Mouse (Mus musculus): ENCODE measurements around the gene Rpusd3. TPM values are rescaled to one million over a fixed set of nuclear protein-coding genes. Genes with fewer than 3 reads are reported as not detected.

Gene Rpusd3
- polyA plus RNA-seq, 1 experiment, result 9.0 TPM

DNA sequence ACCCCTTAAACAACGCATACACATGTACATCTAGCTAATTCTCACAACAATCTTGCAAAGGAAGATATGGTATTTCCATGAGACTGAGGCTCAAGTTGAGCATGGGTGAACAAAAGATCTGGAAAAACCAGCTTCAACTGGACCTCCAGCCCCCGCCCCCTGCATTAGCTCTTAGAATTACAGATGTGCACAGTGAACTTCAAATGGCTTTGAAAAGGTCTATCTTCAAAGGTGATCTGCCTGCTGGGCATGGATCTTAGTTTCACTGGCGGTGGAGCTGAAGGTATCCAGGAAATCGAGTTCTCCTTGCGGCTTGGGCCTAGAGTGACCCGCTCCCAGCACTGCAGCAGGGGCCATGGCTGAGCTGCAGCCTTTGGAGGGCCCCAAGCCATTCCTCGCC lies 51.0 kb downstream of the Rpusd3 start:
- Histone ChIP-seq H3K4me1 (ENCODE audit: control insufficient read depth) (peaks cover 11% of the 10 kb centered on the region), H3K27me3 (ENCODE audit: control insufficient read depth) (no peaks in the 10 kb centered on the region), H3K9me3 (ENCODE audit: control insufficient read depth, low read length) (no peaks in the 10 kb centered on the region), H3K36me3 (ENCODE audit: control insufficient read depth) (peaks cover 64% of the 10 kb centered on the region), H3K4me3 (replicated peaks) (no peak overlapping the region)
- TF ChIP-seq TAL1 (IDR thresholded peaks at IDR 0.05; ENCODE audit: low read length), result no peak
- TF ChIP-seq GATA1 (IDR thresholded peaks at IDR 0.05; ENCODE audit: low read length), result no peak

- peaks cover 59% of the 10 kb centered on the region for H3K36me3 ChIP-seq (ENCODE audit: control insufficient read depth)
- H3K9me3 ChIP-seq (ENCODE audit: control insufficient read depth, low read length), result no peaks in the 10 kb centered on the region
Measured at GRCm38 (mm10) chr6:113367574-113367973, 51.6 kb downstream of the Rpusd3 start.

DNA sequence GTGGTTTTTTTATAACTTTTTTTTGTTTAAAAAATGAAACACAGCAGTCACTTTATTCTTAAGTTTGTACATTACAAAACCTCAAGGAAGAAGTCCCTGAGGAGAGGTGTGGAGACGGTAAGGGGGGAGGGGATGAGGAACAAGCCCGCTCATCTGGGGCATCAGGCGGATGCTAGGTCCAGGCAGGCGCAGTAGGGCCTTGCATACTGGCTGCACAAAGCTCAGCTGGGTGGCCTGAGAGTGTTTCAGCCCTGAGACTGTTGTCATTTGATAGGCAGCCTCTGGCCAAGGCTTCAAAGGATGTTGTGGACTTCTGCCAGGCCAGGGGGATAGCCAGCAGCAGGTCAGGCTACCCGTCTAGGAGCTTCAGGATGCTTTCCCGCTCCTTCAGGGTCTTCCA lies 52.5 kb downstream of the Rpusd3 start:
- Histone ChIP-seq H3K36me3 (ENCODE audit: control insufficient read depth) (peaks cover 50% of the 10 kb centered on the region), H3K4me3 (replicated peaks) (no peak overlapping the region), H3K27me3 (ENCODE audit: control insufficient read depth) (no peaks in the 10 kb centered on the region), H3K4me1 (ENCODE audit: control insufficient read depth) (no peaks in the 10 kb centered on the region; the same call in 1 of the 2 replicates), H3K9me3 (ENCODE audit: control insufficient read depth, low read length) (no peaks in the 10 kb centered on the region)
- TF ChIP-seq TAL1 (IDR thresholded peaks at IDR 0.05; ENCODE audit: low read length), result no peak
- no peak for TF ChIP-seq GATA1 (IDR thresholded peaks at IDR 0.05; ENCODE audit: low read length)

More at GRCm38 (mm10) chr6:113367574-113367973, 51.6 kb downstream of the Rpusd3 start:
- Histone ChIP-seq H3K4me1 (ENCODE audit: control insufficient read depth) (peaks cover 6% of the 10 kb centered on the region), H3K27me3 (ENCODE audit: control insufficient read depth) (no peaks in the 10 kb centered on the region), H3K4me3 (replicated peaks) (no peak overlapping the region)
- no peak for TF ChIP-seq TAL1 (IDR thresholded peaks at IDR 0.05; ENCODE audit: low read length)
- TF ChIP-seq GATA1 (IDR thresholded peaks at IDR 0.05; ENCODE audit: low read length), result no peak

Other genes with a start within 250 kb of the Rpusd3 start
- gene Lhfpl4, start 224.0 kb downstream of the Rpusd3 start, polyA plus RNA-seq (2012), result 0.01 TPM in 1 of 2 replicates, not detected in the other
- gene Mtmr14, start 181.5 kb downstream of the Rpusd3 start, polyA plus RNA-seq (2012), result 11.4 and 14.2 TPM in 2 replicates
- gene Cpne9, start 137.0 kb downstream of the Rpusd3 start, polyA plus RNA-seq (2012), result 0.02 and 0.03 TPM in 2 replicates
- gene Brpf1, start 112.2 kb downstream of the Rpusd3 start, polyA plus RNA-seq (2012), result 6.0 and 6.8 TPM in 2 replicates
- 0.56 and 0.83 TPM in 2 replicates for gene Ogg1, start 92.4 kb downstream of the Rpusd3 start, polyA plus RNA-seq (2012)
- 0.19 and 0.31 TPM in 2 replicates for gene Camk1, start 75.4 kb downstream of the Rpusd3 start, polyA plus RNA-seq (2012)
- gene Tada3, start 41.5 kb downstream of the Rpusd3 start, polyA plus RNA-seq (2012), result 13.9 and 15.1 TPM in 2 replicates
- 14.9 and 23.3 TPM in 2 replicates for gene Arpc4, start 41.2 kb downstream of the Rpusd3 start, polyA plus RNA-seq (2012)
- 0.16 and 0.34 TPM in 2 replicates for gene Ttll3, start 30.1 kb downstream of the Rpusd3 start, polyA plus RNA-seq (2012)
- not detected in 2 replicates for gene Cidec, start 16.4 kb upstream of the Rpusd3 start, polyA plus RNA-seq (2012)
- gene Jagn1, start 23.2 kb upstream of the Rpusd3 start, polyA plus RNA-seq (2012), result 0.23 and 0.38 TPM in 2 replicates
- gene Il17re, start 39.1 kb upstream of the Rpusd3 start, polyA plus RNA-seq (2012), result not detected in 2 replicates
- gene Il17rc, start 52.1 kb upstream of the Rpusd3 start, polyA plus RNA-seq (2012), result not detected in 2 replicates
- gene Creld1, start 64.0 kb upstream of the Rpusd3 start, polyA plus RNA-seq (2012), result 0.38 and 0.61 TPM in 2 replicates
- gene Prrt3, start 82.6 kb upstream of the Rpusd3 start, polyA plus RNA-seq (2012), result 0.02 TPM in 1 of 2 replicates, not detected in the other
- gene Emc3, start 112.3 kb upstream of the Rpusd3 start, polyA plus RNA-seq (2012), result 2.4 and 2.6 TPM in 2 replicates
- 0.13 and 0.15 TPM in 2 replicates for gene Fancd2, start 112.3 kb upstream of the Rpusd3 start, polyA plus RNA-seq (2012)
- not detected in 2 replicates for gene Fancd2os, start 181.4 kb upstream of the Rpusd3 start, polyA plus RNA-seq (2012)
- gene Brk1, start 185.4 kb upstream of the Rpusd3 start, polyA plus RNA-seq (2012), result 2.1 and 2.6 TPM in 2 replicates
- gene Vhl, start 204.6 kb upstream of the Rpusd3 start, polyA plus RNA-seq (2012), result 0.15 and 0.21 TPM in 2 replicates
- 13.6 and 15.2 TPM in 2 replicates for gene Irak2, start 219.1 kb upstream of the Rpusd3 start, polyA plus RNA-seq (2012)